Mouse (Mus musculus): Measurements from ENCODE around the gene Grin2a. TPM values are rescaled to one million over a fixed set of nuclear protein-coding genes. Genes with fewer than 3 reads are reported as not detected.

Gene Grin2a
- polyA plus RNA-seq, 1 experiment from 2014 or later = 3.6 TPM

GRCm38 (mm10) chr16:10001601-10002000, 6.2 kb upstream of the Grin2a start:
- Histone ChIP-seq H3K9me3 (ENCODE audit: control insufficient read depth, low read length) (no peaks in the 10 kb centered on the region), H3K4me2 (ENCODE audit: low read length) (no peak overlapping the region), H3K27me3 (replicated peaks; ENCODE audit: control insufficient read depth, insufficient read depth, low read length) (0 out of 2 replicates have a peak, but pooled peaks cover 5% of the 10 kb centered on the region), H3K36me3 (ENCODE audit: control insufficient read depth, insufficient read depth) (no peaks in the 10 kb centered on the region), H3K9ac (replicated peaks; ENCODE audit: low read depth, low read length) (no peak overlapping the region), H3K4me3 (replicated peaks; ENCODE audit: low read length) (no peak overlapping the region), H3K4me1 (replicated peaks; ENCODE audit: control insufficient read depth, insufficient read depth, low read length) (no peaks in the 10 kb centered on the region), H3K27ac (ENCODE audit: low read length) (no peak overlapping the region)
- no peak for ATAC-seq
- 26% methylated on average over 1 of the region's 1 CpGs for WGBS

GRCm38 (mm10) chr16:9999926-10000325, 4.6 kb upstream of the Grin2a start:
- ATAC-seq = no peak
- H3K27me3 ChIP-seq (replicated peaks; ENCODE audit: control insufficient read depth, insufficient read depth, low read length) = peaks cover 18% of the 10 kb centered on the region
- no peak overlapping the region for H3K27ac ChIP-seq (ENCODE audit: low read length)
- no peaks in the 10 kb centered on the region; the same call in 1 of the 2 replicates for H3K4me1 ChIP-seq (replicated peaks; ENCODE audit: control insufficient read depth, insufficient read depth, low read length)
- H3K4me2 ChIP-seq (ENCODE audit: low read length) = no peak overlapping the region
- H3K9me3 ChIP-seq (ENCODE audit: control insufficient read depth, low read length) = no peaks in the 10 kb centered on the region
- 80% methylated on average over 5 of the region's 5 CpGs for WGBS
- no peak overlapping the region for H3K9ac ChIP-seq (replicated peaks; ENCODE audit: low read depth, low read length)
- H3K36me3 ChIP-seq (ENCODE audit: control insufficient read depth, insufficient read depth) = no peaks in the 10 kb centered on the region
- H3K4me3 ChIP-seq (replicated peaks; ENCODE audit: low read length) = no peak overlapping the region

DNA sequence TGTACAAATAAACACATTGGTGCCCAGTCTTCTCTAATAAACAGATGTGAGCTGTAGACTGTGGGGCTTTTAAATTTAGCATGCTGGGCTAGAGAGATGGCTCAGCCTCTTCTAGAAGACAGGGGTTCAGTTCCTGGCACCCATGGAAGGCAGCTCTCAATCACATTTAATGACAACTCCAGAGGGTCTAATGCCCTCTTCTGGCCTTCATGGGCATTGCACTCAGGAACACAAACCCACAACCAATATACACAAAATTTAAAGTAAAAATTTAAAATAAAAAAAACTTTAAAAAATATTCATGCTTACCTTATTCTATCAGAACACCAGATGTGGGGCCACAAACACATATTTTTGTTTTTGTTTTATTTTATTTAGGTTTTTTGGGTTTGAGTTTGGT, 2.6 kb upstream of the Grin2a start:
- peaks cover 17% of the 10 kb centered on the region for H3K4me1 ChIP-seq (replicated peaks; ENCODE audit: control insufficient read depth, insufficient read depth, low read length)
- H3K36me3 ChIP-seq (ENCODE audit: control insufficient read depth, insufficient read depth) = no peaks in the 10 kb centered on the region
- H3K4me2 ChIP-seq (ENCODE audit: low read length) = no peak overlapping the region
- no peak for ATAC-seq
- H3K27me3 ChIP-seq (replicated peaks; ENCODE audit: control insufficient read depth, insufficient read depth, low read length) = peaks cover 33% of the 10 kb centered on the region
- no peak overlapping the region for H3K9ac ChIP-seq (replicated peaks; ENCODE audit: low read depth, low read length)
- H3K4me3 ChIP-seq (replicated peaks; ENCODE audit: low read length) = no peak overlapping the region
- H3K27ac ChIP-seq (ENCODE audit: low read length) = no peak overlapping the region
- no peaks in the 10 kb centered on the region for H3K9me3 ChIP-seq (ENCODE audit: control insufficient read depth, low read length)

DNA sequence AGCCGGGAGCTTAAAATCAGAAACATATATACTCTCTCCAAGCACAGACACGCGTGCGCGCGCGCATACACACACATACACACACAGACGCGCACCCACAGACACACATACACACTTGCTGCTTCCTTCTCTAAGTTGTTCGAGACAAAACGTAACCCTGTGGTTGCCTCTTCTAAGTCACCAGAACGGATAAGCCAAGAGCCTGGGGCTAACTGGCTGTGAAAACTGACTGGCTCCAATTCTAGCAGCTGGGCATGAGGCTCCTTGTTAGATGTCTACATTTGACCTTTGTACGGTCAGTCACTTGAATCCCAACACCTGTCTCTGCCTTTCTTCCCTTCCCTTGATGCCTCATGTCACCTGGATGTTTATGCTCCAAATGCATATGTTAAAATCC, 452 bp upstream of the Grin2a start:
- no peaks in the 10 kb centered on the region for H3K36me3 ChIP-seq (ENCODE audit: control insufficient read depth, insufficient read depth)
- no peak for ATAC-seq
- H3K27me3 ChIP-seq (replicated peaks; ENCODE audit: control insufficient read depth, insufficient read depth, low read length) = peaks cover 46% of the 10 kb centered on the region
- peak overlapping the region; percentile 57 for H3K9ac ChIP-seq (replicated peaks; ENCODE audit: low read depth, low read length)
- H3K4me1 ChIP-seq (replicated peaks; ENCODE audit: control insufficient read depth, insufficient read depth, low read length) = peaks cover 23% of the 10 kb centered on the region
- 22% methylated on average over 13 of the region's 13 CpGs for WGBS
- H3K4me2 ChIP-seq (ENCODE audit: low read length) = peak overlapping the region; percentile 89
- H3K9me3 ChIP-seq (ENCODE audit: control insufficient read depth, low read length) = no peaks in the 10 kb centered on the region
- H3K4me3 ChIP-seq (replicated peaks; ENCODE audit: low read length) = peak overlapping the region; percentile 52
- no peak overlapping the region for H3K27ac ChIP-seq (ENCODE audit: low read length)

DNA sequence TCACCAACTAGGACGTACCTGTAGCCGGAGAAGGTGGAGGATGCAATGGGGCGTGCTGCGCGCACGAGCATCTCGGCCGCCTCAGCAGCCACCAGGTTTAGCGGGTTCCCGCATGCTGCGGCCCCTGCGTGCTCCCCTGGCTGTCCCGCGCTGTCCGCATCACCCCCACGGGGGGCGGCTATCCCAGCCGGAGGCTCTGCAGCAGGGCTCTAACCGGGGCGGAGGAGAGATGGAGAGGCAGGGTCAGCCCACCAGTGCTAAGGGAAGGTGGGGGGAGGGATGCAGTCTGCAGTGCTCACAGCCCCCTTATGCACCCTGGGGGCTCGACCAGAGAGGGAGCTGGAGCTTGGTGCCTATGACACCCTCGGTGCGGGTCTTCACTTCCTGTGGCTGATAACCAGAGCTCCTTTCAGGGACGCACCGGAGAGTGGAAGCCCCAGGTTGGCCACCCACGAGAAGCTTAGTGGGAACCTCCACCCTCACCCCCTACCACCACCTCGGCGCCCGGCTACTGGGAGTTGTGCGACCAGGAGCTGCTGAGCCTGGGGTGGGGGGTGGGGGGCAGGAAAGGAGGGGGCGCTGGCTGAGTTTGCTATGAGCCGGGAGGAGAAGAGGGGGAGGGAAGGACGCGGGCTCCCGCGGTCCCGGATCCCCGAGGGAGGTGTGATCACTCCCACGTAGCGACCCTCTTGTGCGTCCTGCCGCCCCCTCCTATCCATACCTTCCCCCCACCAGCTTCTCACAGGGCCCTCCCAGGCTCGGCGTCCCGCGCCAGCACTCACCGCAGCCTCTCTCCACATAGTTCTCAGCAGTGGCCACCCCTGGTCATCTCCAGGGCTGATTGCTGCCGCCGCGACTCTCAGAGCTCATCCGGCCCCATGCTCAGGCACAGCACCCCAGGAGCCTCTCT, 1.1 kb downstream of the Grin2a start:
- H3K4me1 ChIP-seq (replicated peaks; ENCODE audit: control insufficient read depth, insufficient read depth, low read length) = peaks cover 23% of the 10 kb centered on the region
- H3K36me3 ChIP-seq (ENCODE audit: control insufficient read depth, insufficient read depth) = no peaks in the 10 kb centered on the region
- no peak overlapping the region for H3K27ac ChIP-seq (ENCODE audit: low read length)
- WGBS = under 1% methylated on average over 47 of the region's 51 CpGs
- H3K27me3 ChIP-seq (replicated peaks; ENCODE audit: control insufficient read depth, insufficient read depth, low read length) = peaks cover 46% of the 10 kb centered on the region
- H3K4me2 ChIP-seq (ENCODE audit: low read length) = peak overlapping the region; percentile 89
- H3K9me3 ChIP-seq (ENCODE audit: control insufficient read depth, low read length) = no peaks in the 10 kb centered on the region
- peak overlapping the region; percentile 57 for H3K9ac ChIP-seq (replicated peaks; ENCODE audit: low read depth, low read length)
- H3K4me3 ChIP-seq (replicated peaks; ENCODE audit: low read length) = peak overlapping the region; percentile 52
- ATAC-seq = peak; percentile 49

GRCm38 (mm10) chr16:9993255-9994040, 1.9 kb downstream of the Grin2a start:
- H3K9ac ChIP-seq (replicated peaks; ENCODE audit: low read depth, low read length) = peak overlapping the region; percentile 57
- no peaks in the 10 kb centered on the region for H3K36me3 ChIP-seq (ENCODE audit: control insufficient read depth, insufficient read depth)
- H3K27me3 ChIP-seq (replicated peaks; ENCODE audit: control insufficient read depth, insufficient read depth, low read length) = peaks cover 46% of the 10 kb centered on the region
- WGBS = 1% methylated on average over 39 of the region's 39 CpGs
- ATAC-seq = peak; percentile 75
- H3K27ac ChIP-seq (ENCODE audit: low read length) = no peak overlapping the region
- H3K4me1 ChIP-seq (replicated peaks; ENCODE audit: control insufficient read depth, insufficient read depth, low read length) = peaks cover 23% of the 10 kb centered on the region
- H3K4me3 ChIP-seq (replicated peaks; ENCODE audit: low read length) = peak overlapping the region; percentile 52
- no peaks in the 10 kb centered on the region for H3K9me3 ChIP-seq (ENCODE audit: control insufficient read depth, low read length)
- peak overlapping the region; percentile 89 for H3K4me2 ChIP-seq (ENCODE audit: low read length)

GRCm38 (mm10) chr16:9992773-9993221, 2.6 kb downstream of the Grin2a start:
- WGBS = under 1% methylated on average over 16 of the region's 17 CpGs
- H3K27ac ChIP-seq (ENCODE audit: low read length) = no peak overlapping the region
- H3K9me3 ChIP-seq (ENCODE audit: control insufficient read depth, low read length) = no peaks in the 10 kb centered on the region
- 0 out of 2 replicates have a peak overlapping the region, but pooled peaks have one; percentile 24 for H3K9ac ChIP-seq (replicated peaks; ENCODE audit: low read depth, low read length)
- H3K36me3 ChIP-seq (ENCODE audit: control insufficient read depth, insufficient read depth) = no peaks in the 10 kb centered on the region
- H3K27me3 ChIP-seq (replicated peaks; ENCODE audit: control insufficient read depth, insufficient read depth, low read length) = peaks cover 46% of the 10 kb centered on the region
- H3K4me3 ChIP-seq (replicated peaks; ENCODE audit: low read length) = peak overlapping the region; percentile 52
- ATAC-seq = no peak
- peak overlapping the region; percentile 89 for H3K4me2 ChIP-seq (ENCODE audit: low read length)
- peaks cover 23% of the 10 kb centered on the region for H3K4me1 ChIP-seq (replicated peaks; ENCODE audit: control insufficient read depth, insufficient read depth, low read length)

DNA sequence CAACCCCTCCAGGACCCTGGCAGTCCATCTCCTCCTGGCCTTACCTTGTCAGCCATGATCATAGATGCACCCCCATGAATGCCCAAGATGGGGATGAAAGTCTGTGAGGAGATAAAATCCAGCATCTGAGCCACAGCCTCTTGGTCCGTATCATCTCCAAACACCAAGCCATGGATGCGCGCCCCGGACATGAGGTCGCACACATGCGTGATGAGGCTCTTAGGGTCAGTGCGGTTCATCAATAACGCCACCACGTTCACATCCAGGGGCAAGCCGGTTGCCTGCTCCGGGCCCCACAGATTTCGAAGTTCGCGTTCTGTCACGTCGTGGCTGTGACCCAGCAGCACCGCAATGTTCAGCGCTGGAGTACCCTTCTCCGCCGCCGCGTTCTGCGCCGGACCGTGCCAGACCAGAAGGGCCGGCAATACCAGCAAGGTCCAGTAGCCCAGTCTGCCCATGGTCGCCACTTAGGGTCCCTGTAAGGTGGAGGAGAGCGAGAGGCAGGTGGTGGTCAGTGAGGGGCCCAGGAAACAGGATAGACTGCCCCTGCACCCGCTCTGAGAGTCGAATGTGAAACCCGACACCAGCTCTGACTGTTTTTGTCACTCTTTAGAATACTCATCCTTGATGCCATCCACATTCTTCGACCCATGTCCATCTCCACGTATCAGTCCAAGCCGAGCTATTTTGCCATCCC, 3.1 kb downstream of the Grin2a start:
- peaks cover 46% of the 10 kb centered on the region for H3K27me3 ChIP-seq (replicated peaks; ENCODE audit: control insufficient read depth, insufficient read depth, low read length)
- no peaks in the 10 kb centered on the region for H3K36me3 ChIP-seq (ENCODE audit: control insufficient read depth, insufficient read depth)
- peaks cover 23% of the 10 kb centered on the region for H3K4me1 ChIP-seq (replicated peaks; ENCODE audit: control insufficient read depth, insufficient read depth, low read length)
- ATAC-seq = no peak
- H3K9me3 ChIP-seq (ENCODE audit: control insufficient read depth, low read length) = no peaks in the 10 kb centered on the region
- H3K9ac ChIP-seq (replicated peaks; ENCODE audit: low read depth, low read length) = 0 out of 2 replicates have a peak overlapping the region, but pooled peaks have one; percentile 24
- WGBS = 17% methylated on average over 34 of the region's 34 CpGs
- H3K4me3 ChIP-seq (replicated peaks; ENCODE audit: low read length) = peak overlapping the region; percentile 52
- peak overlapping the region; percentile 89 for H3K4me2 ChIP-seq (ENCODE audit: low read length)
- H3K27ac ChIP-seq (ENCODE audit: low read length) = no peak overlapping the region

- Histone ChIP-seq H3K36me3 (ENCODE audit: control insufficient read depth, insufficient read depth) (no peaks in the 10 kb centered on the region), H3K4me2 (ENCODE audit: low read length) (no peak overlapping the region), H3K4me1 (replicated peaks; ENCODE audit: control insufficient read depth, insufficient read depth, low read length) (no peaks in the 10 kb centered on the region), H3K9ac (replicated peaks; ENCODE audit: low read depth, low read length) (no peak overlapping the region), H3K27ac (ENCODE audit: low read length) (no peak overlapping the region), H3K9me3 (ENCODE audit: control insufficient read depth, low read length) (no peaks in the 10 kb centered on the region), H3K4me3 (replicated peaks; ENCODE audit: low read length) (no peak overlapping the region), H3K27me3 (replicated peaks; ENCODE audit: control insufficient read depth, insufficient read depth, low read length) (no peaks in the 10 kb centered on the region)
- ATAC-seq = no peak
- WGBS = 64% methylated on average over 3 of the region's 3 CpGs
Measured at GRCm38 (mm10) chr16:9985041-9985440, 10.3 kb downstream of the Grin2a start.

All from forebrain, embryonic 16.5 days (tissue).